Mouse (Mus musculus) stomach, postnatal 0 days (tissue): ENCODE measurements at regions not wholly inside any gene's neighbourhood (a gene's known extent, or its start where the extent isn't known, plus 50 kb on each side); places are given as distances from the start of the nearest gene placed in this dataset.
A peak's percentile ranks its signal among the peaks of the same experiment; 100 is the strongest.

ENCODE experiments used
- ATAC-seq: fragments of 200-750 bp; cut with Nextera tagmentation; 2 replicates; pipeline ENCODE4 v1.8.0; 2017; ENCODE audit not compliant: low FRiP score, low TSS enrichment
- DNase-seq: peaks from one replicate; pipeline ENCODE4 v3.0.0-alpha.2; 2016; ENCODE audit warnings: low spot score
- H3K27ac ChIP-seq: fragments of 300-500 bp; sonication (generic); replicated peaks from 2 replicates; pipeline ENCODE4 v1.5.1; 2014; ENCODE audit warnings: mild to moderate bottlenecking, control low read depth
- H3K27me3 ChIP-seq: fragments of 300-500 bp; sonication (generic); 2 replicates; pipeline ENCODE4 v1.6.1; 2014; ENCODE audit warnings: low read length; ENCODE audit not compliant: control insufficient read depth, insufficient read depth
- H3K36me3 ChIP-seq: fragments of 300-500 bp; sonication (generic); 2 replicates; pipeline ENCODE4 v1.6.1; 2014; ENCODE audit warnings: low read length, mixed read lengths; ENCODE audit not compliant: control insufficient read depth, insufficient read depth
- H3K4me1 ChIP-seq: fragments of 300-500 bp; sonication (generic); replicated peaks from 2 replicates; pipeline ENCODE4 v1.6.1; 2014; ENCODE audit warnings: antibody characterized with exemption; ENCODE audit not compliant: control insufficient read depth, insufficient read depth
- H3K4me2 ChIP-seq: fragments of 300-500 bp; sonication (generic); replicated peaks from 2 replicates; pipeline ENCODE4 v1.6.1; 2014; ENCODE audit warnings: low read depth, mild to moderate bottlenecking, control low read depth, moderate library complexity
- H3K4me3 ChIP-seq: fragments of 300-500 bp; sonication (generic); 2 replicates; pipeline ENCODE4 v1.5.1; 2014; ENCODE audit warnings: low read depth, low read length, control low read depth
- H3K9ac ChIP-seq: fragments of 300-500 bp; sonication (generic); 2 replicates; pipeline ENCODE4 v1.6.1; 2014; ENCODE audit warnings: mild to moderate bottlenecking, low read length, control low read depth, mixed read lengths
- H3K9me3 ChIP-seq: fragments of 300-500 bp; sonication (generic); 2 replicates; pipeline ENCODE4 v1.6.1; 2016; ENCODE audit warnings: low read length; ENCODE audit not compliant: control insufficient read depth
- CTCF ChIP-seq: IDR thresholded peaks from 2 replicates; pipeline ENCODE4 v1.5.1; 2016; ENCODE audit warnings: antibody characterized with exemption, low read depth, mild to moderate bottlenecking, moderate library complexity
- EP300 ChIP-seq: optimal IDR thresholded peaks from 2 replicates; pipeline ENCODE3; 2016; ENCODE audit warnings: antibody characterized with exemption
- WGBS: fragments of 180-500 bp; shearing (Covaris S2); extraction: QIAGEN DNeasy Blood & Tissue Kit; methylation state at CpG from one replicate; pipeline ENCODE4 v1.1.7; 2014; 5-methylcytosine and 5-hydroxymethylcytosine counted together

DNA sequence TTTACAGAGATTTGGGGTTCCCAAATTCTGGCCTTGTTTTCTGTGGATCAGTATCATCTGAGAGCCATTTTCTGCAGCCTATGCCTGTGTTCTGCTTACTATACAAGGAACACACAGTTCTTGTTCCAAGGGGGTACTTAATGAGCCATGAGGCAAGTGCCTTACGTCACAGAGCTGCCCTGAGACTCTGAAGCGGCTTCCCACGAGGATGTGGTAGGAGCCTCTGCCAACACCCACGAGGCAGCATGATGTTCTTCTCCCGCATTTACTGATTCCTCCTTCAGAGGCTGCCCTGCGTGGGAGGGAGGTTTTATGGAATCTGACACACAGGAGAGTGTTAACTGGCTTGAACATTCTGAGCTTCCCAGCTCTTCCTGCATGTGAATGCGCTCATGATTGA is 101.4 kb upstream of the Tbl1x start:
- Histone ChIP-seq H3K4me3 (no peak overlapping the region), H3K4me1 (no peaks in the 10 kb centered on the region), H3K27ac (no peak overlapping the region), H3K9ac (no peak overlapping the region), H3K9me3 (no peaks in the 10 kb centered on the region), H3K27me3 (no peaks in the 10 kb centered on the region), H3K4me2 (no peak overlapping the region), H3K36me3 (no peaks in the 10 kb centered on the region)
- TF ChIP-seq CTCF (no peak), EP300 (no peak)
- WGBS = 70% methylated on average over 7 of the region's 7 CpGs
- ATAC-seq (no peak), DNase-seq (no peak)

DNA sequence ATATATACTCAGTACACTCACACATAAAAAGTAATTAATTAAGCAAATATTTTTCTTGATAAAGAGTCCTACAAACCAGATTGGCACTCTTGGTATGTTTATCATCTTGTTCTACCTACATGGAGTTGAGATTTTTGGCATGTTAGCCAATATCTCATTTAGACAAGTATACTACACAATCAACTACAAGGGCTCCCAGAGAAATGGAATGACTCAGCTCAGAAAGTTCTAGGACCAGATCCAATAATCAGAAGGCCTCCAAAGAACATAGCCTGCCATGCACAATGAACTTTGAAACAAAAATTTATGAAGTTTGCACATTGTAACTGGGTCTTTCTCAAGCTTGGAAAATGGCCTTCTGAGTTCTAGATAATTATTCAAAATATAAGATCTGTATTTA is 100.0 kb upstream of the Tbl1x start:
- DNase-seq (no peak), ATAC-seq (no peak)
- Histone ChIP-seq H3K4me3 (no peak overlapping the region), H3K4me2 (no peak overlapping the region), H3K27ac (no peak overlapping the region), H3K9ac (no peak overlapping the region), H3K4me1 (no peaks in the 10 kb centered on the region), H3K36me3 (no peaks in the 10 kb centered on the region), H3K9me3 (no peaks in the 10 kb centered on the region), H3K27me3 (no peaks in the 10 kb centered on the region)
- TF ChIP-seq EP300 (no peak), CTCF (no peak)

GRCm38 (mm10) chrX:77414156-77414555 is 96.7 kb upstream of the Tbl1x start:
- Histone ChIP-seq H3K27ac (no peak overlapping the region), H3K9ac (no peak overlapping the region), H3K27me3 (no peaks in the 10 kb centered on the region), H3K4me2 (no peak overlapping the region), H3K36me3 (no peaks in the 10 kb centered on the region), H3K9me3 (no peaks in the 10 kb centered on the region), H3K4me3 (no peak overlapping the region), H3K4me1 (no peaks in the 10 kb centered on the region)
- TF ChIP-seq EP300 (no peak), CTCF (no peak)
- ATAC-seq (no peak), DNase-seq (no peak)

DNA sequence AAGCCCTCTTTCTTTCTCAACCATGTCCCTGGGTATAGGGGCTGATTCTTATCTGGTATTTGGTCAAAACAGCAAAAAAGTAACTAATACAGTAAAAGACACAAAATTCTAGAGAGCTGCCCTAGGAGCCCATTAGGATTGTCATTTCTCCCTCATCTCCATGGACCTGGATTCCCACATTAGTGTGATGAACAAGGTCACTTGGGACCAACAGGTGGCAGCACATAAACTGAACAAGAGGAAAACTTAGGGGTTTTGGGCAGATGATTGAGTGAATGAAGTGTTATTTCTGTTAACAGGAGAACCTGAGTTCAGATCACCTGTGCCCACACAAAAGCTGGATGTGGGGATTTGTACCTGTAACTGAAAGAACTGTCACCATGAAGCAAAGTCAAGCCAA is 93.0 kb upstream of the Tbl1x start:
- Histone ChIP-seq H3K4me3 (no peak overlapping the region), H3K27me3 (no peaks in the 10 kb centered on the region), H3K4me1 (no peaks in the 10 kb centered on the region), H3K4me2 (no peak overlapping the region), H3K36me3 (no peaks in the 10 kb centered on the region), H3K27ac (no peak overlapping the region), H3K9ac (no peak overlapping the region), H3K9me3 (no peaks in the 10 kb centered on the region)
- TF ChIP-seq CTCF (peak; percentile 51), EP300 (no peak)
- DNase-seq = no peak
- ATAC-seq = no peak

GRCm38 (mm10) chrX:77422206-77422605 is 88.6 kb upstream of the Tbl1x start:
- ATAC-seq = no peak
- 42% methylated on average over 2 of the region's 2 CpGs for WGBS
- no peaks in the 10 kb centered on the region for H3K9me3 ChIP-seq
- H3K27me3 ChIP-seq = no peaks in the 10 kb centered on the region
- H3K4me2 ChIP-seq = no peak overlapping the region
- no peak for DNase-seq
- no peak overlapping the region for H3K27ac ChIP-seq
- H3K36me3 ChIP-seq = no peaks in the 10 kb centered on the region
- H3K4me3 ChIP-seq = no peak overlapping the region
- H3K4me1 ChIP-seq = no peaks in the 10 kb centered on the region
- TF ChIP-seq EP300 = no peak
- TF ChIP-seq CTCF = no peak
- H3K9ac ChIP-seq = no peak overlapping the region

DNA sequence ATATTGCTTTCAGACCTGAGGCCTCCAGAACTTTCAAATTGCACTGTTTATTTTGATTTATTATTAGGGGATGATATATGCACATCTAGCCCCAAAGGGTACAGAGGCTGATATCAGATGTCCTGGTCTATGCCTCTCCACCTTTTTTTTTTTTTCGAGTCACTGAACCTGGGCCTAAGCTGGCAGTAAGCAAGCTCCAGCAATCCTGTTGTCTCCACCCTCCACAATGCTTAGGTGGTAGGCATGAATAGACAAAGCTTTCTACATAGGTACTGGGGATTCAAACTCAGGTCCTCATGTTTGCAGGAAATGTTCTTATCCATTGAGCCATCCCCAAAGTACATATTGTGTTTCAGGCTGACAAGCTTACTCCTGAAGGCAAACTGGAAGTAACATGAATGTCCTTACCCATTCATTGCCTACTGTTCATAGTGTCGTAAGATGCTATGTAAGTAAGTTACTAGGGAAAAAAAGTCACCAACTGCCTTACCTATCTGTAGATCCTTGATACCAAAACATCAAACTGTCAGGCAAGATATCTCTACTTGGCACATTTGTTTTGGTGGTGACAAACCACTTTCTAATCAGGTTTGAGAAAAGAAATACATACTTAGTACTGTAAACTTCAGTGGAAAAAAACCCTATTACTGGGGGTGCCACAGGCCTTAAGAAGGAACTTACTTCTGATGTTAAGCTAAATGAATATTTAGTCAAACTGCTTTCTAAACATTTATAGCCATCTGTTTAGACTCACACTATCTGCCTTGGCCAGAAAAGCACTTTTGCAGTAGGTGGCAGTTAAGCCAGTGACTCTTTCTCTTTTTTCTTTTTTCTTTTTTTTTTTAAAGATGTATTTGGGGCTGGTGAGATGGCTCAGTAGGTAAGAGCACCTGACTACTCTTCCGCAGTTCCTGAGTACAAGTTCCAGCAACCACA is 85.8 kb upstream of the Tbl1x start:
- no peak for ATAC-seq
- no peaks in the 10 kb centered on the region for H3K4me1 ChIP-seq
- no peak overlapping the region for H3K4me3 ChIP-seq
- H3K4me2 ChIP-seq = no peak overlapping the region
- no peak overlapping the region for H3K27ac ChIP-seq
- no peaks in the 10 kb centered on the region for H3K27me3 ChIP-seq
- H3K9me3 ChIP-seq = no peaks in the 10 kb centered on the region
- TF ChIP-seq CTCF = no peak
- H3K36me3 ChIP-seq = no peaks in the 10 kb centered on the region
- no peak for DNase-seq
- H3K9ac ChIP-seq = no peak overlapping the region
- WGBS = 78% methylated on average over 3 of the region's 3 CpGs
